8 mouse cellular contexts compared by ENCODE assay signal in the genomic region with DNA sequence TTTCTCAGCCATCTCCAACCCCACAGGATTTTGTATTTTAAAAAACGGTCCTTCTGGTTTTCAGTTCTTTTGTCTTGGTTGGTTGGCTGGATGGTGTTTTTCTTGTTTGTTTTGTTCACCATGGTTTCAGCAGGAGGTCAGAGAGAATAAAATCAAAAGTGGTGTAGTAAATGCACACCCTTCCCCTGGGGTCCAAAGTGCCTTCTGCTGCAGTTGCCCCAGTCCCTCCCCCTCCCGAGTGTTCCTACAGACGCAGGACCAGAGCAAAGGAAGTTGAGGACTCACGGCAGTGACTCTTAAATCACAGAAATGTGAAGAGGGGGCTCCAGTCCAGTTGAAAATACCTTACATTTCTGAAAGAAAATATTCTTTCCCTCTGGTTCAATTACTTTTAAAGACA.
"Had no signal": no experiment of that assay in that cellular context is flagged by ENCODE, and none has a peak within 500 bp of the region (broad histone marks: within the 10 kb centered on the region; RNA-seq: fewer than 3 reads in every experiment).

No protein-coding gene starts in this region.

- H3K9ac ChIP-seq: limb, embryonic 15.5 days; liver, embryonic 13.5 days; midbrain, embryonic 13.5 days; stomach, embryonic 15.5 days had no signal

- H3K27ac ChIP-seq: limb, embryonic 15.5 days; liver, embryonic 13.5 days; midbrain, embryonic 13.5 days; stomach, embryonic 15.5 days had no signal

- H3K9me3 ChIP-seq: limb, embryonic 15.5 days; liver, embryonic 13.5 days; midbrain, embryonic 13.5 days; stomach, embryonic 15.5 days had no signal

- DNase-seq: liver, embryonic 13.5 days; lung, adult 18-20 months; lung, postnatal 36 days; right cerebral cortex, postnatal 14 days; thymus, postnatal 36 days had no signal

- H3K4me1 ChIP-seq: limb, embryonic 15.5 days; liver, embryonic 13.5 days; midbrain, embryonic 13.5 days; stomach, embryonic 15.5 days had no signal

- ATAC-seq: midbrain, embryonic 13.5 days had no signal

- H3K27me3 ChIP-seq: limb, embryonic 15.5 days; liver, embryonic 13.5 days; midbrain, embryonic 13.5 days; stomach, embryonic 15.5 days had no signal

- H3K4me2 ChIP-seq: limb, embryonic 15.5 days; liver, embryonic 13.5 days; midbrain, embryonic 13.5 days; stomach, embryonic 15.5 days had no signal

- H3K4me3 ChIP-seq: limb, embryonic 15.5 days; liver, embryonic 13.5 days; midbrain, embryonic 13.5 days; stomach, embryonic 15.5 days had no signal
